Mouse (Mus musculus) adrenal gland, adult 18-20 months (tissue): ENCODE measurements around the gene Bri3. TPM values are rescaled to one million over a fixed set of nuclear protein-coding genes. Genes with fewer than 3 reads are reported as not detected.
A peak's percentile ranks its signal among the peaks of the same experiment; 100 is the strongest.

Source experiments
- DNase-seq, 2 experiments: peaks; one replicate each; pipeline ENCODE4 v3.0.0; 2021 to 2022; ENCODE audit warnings: low spot score in 2 of 2
- long read RNA-seq, 2 experiments: library from polyadenylated mRNA; stranded (forward); transcript quantifications; one replicate each; pipeline ENCODE4 v2.0.0; 2021
- total RNA-seq, 2 experiments: library from RNA; stranded (reverse); gene quantifications; 1 replicate in 1 of 2; 2 replicates in 1 of 2; pipeline ENCODE4 v1.2.3; 2021

Gene Bri3
- total RNA-seq = 100 to 1,000 TPM; 136 to 144 TPM
- long read RNA-seq, experiment 1, transcript Bri3-201 (3 exons, 955 nt) = major isoform, 5 of 9 reads
- long read RNA-seq, experiment 1, partial matches to known transcripts = 0 of 9 reads
- long read RNA-seq, experiment 1, other reads (novel, unspliced or antisense) = 4 of 9 reads
- long read RNA-seq, experiment 2, transcript Bri3-201 (3 exons, 955 nt) = major isoform, 42 of 50 reads
- long read RNA-seq, experiment 2, partial matches to known transcripts = 1 of 50 reads
- long read RNA-seq, experiment 2, other reads (novel, unspliced or antisense) = 7 of 50 reads

DNA sequence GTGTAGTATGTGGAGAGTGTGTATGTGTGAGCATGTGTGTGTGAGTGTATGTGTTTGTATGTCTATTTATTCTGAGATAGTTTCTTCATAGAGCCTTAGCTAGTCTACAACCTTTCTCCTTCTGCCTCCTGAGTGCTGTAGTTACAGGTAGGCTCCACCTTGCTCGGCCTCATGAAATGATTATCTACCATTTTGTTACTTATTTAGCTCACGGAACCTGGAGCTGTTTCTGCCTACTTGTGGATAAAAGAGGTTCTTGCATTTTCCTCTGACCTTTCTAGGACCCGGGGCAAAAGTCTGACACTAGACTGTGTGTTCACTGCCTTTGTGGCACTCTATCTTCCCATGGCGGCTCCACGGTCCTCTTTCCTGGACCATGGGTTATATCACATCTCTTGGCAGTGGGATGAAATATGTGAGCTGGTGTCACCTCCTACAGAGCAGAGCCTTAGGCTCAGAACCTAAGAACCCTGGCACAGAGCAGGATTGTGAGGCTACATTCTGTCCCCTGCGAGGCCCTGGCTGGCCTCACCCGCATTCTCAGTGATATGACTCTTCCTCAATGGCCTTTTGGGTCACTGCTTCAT, at the start of gene Bri3:
Gene Bri3, plus strand, starts transcription at position 537 of the 587 bp plus-strand sequence.
- no peak for DNase-seq

DNA sequence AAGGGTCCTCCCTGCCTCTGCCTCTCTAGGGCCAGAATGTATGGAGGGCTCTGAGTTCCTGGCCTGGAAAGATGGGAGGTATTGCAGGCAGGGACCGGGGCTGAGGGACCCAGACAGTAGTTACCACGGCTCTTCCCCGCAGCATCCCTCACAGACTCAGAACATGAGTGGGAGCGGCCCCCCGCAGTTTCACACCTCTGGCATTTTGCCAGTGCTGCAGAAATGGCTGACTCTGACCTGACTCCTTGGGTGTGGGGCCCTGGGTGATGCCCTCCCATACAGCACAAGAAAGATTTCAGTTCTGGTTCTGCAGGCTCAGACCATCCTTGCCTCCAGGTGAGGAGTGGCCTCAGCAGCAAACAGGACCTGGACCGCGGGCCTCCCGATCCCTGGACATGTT, 48.7 kb upstream of the Bri3 start:
- no peak for DNase-seq

DNA sequence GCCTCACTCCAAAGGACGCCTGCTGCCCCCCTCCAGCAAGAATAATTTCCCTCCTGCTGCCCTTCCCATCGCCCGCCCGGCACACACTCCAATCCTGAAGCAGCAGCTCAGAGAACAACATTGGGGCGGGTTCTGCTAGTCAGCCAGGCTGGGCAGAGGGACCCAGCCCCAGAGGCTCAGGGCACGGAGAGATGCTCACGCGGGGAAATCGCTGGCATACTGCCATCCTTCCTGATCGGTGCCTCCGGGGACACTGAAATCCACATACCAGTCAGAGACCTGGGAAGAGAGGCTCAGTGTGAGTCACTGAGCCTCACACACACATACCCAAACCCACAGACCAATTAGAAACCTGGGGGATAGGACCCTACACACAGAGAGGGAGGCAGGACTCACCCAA, 43.6 kb upstream of the Bri3 start:
- DNase-seq = no peak

DNA sequence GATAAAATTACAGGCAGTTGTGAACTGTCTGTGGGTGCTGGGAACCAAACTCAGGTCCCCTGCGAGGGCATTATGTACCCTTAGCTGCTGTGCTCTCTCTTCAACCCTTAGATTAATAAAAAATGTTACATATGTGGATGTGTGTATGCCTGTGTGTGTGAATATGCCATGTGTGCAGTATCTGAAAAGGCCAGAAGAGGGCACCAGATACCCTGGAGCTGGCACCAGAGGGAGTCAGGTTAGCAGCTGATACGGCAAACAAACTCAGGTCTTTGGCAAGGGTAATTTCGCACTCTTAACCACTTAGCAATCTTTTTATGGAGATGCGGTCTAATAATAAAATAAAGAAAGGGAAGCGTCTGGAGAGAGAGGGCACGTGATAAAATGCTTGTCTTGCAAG, 41.8 kb upstream of the Bri3 start:
- DNase-seq = no peak

DNA sequence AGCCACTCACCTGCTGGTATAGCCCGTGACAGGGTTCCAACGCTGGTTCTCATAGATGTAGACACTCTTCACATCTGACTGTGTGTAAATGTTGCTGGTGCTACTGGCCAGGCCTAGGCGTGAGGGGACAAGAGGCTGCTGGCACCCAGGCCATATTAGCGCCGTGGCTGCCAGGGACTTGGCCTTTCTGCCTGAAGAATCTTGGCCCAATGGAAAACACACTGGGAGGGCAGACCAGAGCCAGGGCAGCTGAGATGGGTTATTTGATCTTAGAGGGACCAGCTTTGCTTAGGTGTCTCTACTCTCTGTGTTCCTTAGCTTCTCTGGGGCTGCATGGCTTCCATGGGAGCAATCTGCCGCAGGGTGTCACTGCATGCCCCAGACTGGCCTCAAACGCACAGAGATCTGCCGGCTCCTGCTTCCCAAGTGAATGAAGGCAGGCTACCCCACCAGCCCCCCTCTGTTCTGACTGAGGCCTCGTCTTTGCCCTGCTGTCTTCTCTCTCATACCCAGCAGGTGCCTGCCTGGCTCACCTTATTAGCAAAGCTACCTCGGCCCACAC, 40.8 kb upstream of the Bri3 start:
- DNase-seq = no peak

DNA sequence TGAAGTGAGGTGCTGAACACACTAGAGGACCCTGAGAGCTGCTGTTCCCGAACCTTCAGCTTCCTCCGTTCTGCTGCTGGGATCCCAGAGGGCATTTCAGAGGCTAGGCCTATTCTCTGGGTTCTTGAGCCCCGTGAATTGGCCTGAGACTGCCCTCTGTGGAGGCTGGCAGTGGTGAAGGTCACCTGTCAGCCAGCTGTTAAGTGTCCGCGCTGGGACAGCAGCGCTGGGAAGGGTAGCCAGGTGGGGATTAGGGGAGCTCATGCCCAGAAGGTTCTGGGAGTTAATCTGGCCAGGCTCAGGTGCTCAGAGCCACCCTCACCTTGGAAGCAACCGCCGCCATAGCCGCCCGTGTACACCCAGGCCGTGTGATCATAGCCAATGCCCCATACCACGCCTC, 39.9 kb upstream of the Bri3 start:
- no peak for DNase-seq

DNA sequence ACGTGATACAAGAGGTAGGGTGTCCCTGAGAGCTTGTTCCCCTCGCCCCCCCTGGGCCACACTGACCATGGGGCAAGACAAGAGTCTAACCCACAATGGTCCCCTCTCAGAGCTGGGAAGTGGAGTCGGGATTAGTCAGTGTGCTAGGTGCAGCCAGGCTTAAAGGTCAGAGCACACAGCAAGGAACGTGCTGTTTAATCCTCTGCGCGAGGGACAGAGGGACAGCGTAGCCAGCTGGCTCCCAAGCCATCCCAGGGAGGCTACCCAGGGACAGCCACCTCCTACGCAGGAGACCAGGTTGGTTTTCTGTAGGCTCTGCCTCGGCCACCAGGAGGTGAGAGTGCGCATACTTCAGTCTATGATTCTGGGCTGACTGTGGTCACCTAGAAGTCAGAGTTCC, 39.3 kb upstream of the Bri3 start:
- no peak for DNase-seq

DNA sequence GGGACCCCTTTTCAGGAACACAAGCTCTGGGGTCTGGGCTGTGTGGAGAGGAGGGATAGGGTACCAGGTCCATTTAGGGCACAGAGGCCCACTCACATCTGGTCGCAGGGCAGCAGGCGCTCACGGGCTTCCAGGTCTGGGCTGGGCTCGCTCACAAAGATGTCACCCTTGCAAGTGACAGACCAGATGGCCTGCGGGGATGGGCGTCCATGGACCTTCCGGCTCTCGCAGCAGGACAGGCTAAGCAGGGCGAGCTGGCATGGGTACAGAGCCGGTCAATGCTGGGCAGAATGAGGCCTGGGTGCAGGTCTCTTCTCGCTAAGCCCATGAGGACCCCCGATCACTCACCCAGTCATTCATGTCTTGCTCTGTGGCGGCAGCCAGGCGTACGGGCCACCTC, 38.2 kb upstream of the Bri3 start:
- DNase-seq = no peak

DNA sequence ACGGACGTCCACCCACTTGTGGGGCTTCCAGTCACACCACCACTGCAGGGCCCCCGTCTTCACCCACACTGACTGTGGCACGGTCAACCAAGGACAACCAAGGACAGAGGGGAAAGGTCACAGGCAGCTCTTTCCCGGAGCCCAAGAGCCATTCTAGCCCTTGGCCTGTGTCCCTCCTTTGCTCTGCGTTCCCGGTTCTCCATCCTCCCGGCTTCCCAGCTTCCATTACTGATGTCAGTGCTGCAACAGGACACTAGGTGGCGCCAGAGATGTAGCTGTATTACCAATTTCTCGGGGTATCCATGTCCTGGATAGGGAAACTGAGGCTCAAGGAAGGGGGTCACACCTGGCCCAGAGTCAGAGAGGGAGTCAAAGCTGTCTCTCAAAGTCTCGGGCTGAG, 36.8 kb upstream of the Bri3 start:
- peak; percentile 51 to 54 for DNase-seq

DNA sequence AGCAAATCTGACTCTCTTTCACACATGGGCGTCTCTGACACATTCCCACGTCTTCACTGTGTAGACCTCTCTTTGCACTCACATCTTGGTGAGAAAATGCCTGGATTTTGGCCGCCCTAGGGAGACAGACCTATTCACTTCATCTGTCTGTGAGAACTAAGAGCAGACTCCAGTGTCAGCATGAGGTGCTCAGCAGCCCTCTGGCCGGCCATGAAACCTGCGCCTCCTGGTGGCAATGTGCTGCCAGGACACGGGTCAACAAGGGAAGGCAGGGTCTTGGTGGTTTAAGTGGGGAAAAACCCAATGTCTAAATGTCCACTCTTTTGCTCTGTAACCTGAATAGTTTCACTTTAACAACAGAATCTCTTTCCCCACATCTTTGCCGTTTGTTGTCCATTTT, 29.8 kb upstream of the Bri3 start:
- DNase-seq = peak; percentile 61 to 69

DNA sequence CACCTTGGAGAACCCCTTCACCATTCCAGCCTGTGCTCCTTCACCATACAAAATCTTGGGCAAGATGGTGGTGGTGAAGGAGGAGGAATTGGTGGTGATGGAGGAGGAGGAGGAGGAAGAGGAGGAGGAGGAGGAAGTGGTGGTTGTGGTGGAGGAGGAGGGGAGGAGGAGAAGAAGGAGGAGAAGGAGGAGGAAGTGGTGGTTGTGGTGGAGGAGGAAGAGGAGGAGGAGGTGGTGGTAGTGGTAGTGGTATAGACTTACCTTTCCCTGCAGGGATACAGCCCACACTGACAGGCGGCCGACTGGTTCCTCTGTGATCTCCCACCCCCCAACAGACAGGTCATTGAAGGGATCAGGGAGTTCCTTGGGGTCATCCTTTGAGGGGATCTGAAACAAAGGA, 28.2 kb upstream of the Bri3 start:
- DNase-seq = no peak

DNA sequence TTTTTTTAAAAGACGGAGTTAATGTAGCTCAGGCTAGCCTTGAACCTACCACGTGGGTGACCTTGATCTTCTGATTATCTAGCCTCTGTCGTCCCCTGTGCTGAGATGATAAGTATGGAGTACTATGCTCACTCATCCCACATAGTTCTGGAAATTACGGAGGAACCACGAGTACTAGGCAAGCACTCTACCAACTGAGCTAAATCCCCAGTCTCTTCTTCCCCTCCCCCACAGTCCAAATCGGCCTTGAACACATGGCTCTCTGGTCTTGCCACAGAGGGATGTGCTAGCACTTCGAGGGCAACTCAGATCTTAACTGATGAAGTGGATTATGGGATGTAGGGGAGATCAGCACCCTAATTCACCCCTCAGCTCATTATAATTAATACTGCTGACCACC, 26.2 kb upstream of the Bri3 start:
- DNase-seq = no peak

DNA sequence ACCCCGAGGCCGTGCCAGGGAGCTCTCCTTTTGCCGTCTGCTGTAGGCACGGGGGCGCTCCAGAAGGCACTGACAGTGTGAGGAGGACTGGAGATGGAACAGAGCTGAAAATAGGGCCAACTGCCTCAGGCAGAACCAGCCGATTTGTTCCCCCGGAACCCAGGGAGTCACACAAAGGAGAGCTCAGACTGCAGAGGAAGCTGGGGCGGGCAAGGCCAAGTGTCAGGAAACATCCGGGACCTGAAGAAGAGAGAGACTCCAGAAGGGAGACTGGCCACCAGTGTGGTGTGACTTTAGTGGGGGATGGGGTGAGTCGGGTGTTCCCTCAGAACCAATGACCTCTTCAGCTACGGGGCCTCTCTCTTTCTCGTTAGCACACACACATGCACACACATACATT, 24.9 kb upstream of the Bri3 start:
- DNase-seq = no peak

DNA sequence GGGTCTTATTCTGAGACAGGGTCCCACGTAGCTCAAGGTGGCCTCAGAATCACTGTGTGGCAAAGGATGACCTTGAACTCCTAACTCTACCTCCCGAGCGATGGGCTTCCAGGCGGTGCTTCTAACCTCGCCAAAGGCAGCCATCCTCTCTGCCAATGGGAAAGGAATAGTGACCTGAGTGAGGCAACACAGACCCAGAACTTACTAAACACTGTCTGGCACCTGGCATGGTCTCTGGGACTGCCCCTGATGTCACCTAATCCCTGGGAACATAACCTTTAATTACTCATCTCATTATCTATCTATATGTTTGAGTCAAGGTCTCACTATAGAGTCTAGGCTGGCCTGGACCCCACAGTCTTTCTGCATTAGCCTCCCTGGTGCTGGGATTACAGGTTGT, 24.3 kb upstream of the Bri3 start:
- no peak for DNase-seq

DNA sequence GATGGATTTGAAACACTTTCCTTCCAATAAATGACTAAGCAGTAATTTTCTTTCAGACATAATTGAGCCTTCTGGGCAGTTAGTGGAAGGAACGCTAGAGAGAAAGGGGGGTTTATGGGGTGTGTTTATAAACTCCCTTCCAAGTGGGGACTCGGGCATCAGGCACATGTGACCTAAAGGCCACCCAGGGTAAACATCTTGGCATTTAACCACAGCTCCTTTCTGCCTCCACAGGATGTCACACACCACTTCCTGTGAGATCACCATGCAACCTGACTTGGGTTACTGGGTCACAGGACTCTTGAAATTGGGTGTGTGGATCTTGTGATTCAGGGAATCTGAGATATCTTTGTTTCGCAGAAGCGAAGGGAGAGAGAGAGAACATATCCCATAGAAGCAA, 22.9 kb upstream of the Bri3 start:
- no peak for DNase-seq

DNA sequence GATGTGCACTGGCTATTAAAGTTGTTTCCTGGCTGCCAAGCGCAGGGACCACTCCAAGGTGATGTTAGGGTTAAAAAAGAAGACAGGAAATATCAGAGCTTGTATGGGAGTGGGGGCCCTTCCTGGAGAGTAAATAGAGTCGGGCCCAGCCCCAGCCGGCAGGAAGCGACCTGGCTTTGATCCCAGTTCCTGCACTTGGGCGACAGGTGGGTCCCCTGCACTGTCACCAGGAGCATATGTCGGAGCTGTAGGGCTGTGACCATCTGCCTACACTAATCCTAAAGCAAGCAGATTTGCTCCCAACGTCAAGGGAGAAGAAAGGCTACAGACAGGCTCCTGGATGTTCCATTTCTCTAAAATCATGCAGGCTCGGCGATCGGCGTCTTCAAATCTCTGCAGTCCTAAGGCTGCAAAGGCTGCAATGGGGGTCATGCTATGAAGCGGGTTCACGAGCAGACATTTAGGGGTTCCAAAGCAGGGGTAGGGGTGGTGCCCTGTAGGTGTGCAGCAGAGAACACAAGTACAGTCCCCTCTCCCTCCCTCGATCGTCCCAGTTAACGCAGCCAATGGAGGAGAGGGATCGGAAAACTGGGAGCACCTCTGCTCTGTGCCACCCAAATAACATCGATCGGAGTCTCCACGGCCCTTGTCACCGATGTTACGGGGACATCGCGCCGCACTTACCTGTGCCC, 21.3 kb upstream of the Bri3 start:
- DNase-seq = peak; percentile 35 to 41

DNA sequence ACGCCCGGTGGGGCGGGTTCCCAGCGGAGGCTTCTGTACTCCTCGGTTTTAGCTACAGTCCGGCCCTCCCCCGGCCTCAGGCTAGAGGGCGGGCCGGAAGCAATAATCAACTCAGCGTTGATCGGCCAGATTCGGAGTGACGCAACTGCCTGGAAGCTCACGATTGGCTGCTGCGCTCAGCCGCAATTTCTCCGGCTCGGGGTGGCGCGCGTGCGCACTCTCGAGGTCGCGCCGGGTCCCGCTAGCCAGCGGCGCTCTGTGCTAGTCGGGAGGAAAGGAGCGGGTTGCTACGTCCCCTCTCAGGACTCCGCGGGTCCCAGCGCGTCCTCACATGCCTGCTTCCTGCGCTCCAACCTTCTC, 20.8 kb upstream of the Bri3 start, which contains the start of gene Tecpr1:
Gene Tecpr1, minus strand, starts transcription at position 113 of the 360 bp plus-strand sequence.
- peak; percentile 94 for DNase-seq

DNA sequence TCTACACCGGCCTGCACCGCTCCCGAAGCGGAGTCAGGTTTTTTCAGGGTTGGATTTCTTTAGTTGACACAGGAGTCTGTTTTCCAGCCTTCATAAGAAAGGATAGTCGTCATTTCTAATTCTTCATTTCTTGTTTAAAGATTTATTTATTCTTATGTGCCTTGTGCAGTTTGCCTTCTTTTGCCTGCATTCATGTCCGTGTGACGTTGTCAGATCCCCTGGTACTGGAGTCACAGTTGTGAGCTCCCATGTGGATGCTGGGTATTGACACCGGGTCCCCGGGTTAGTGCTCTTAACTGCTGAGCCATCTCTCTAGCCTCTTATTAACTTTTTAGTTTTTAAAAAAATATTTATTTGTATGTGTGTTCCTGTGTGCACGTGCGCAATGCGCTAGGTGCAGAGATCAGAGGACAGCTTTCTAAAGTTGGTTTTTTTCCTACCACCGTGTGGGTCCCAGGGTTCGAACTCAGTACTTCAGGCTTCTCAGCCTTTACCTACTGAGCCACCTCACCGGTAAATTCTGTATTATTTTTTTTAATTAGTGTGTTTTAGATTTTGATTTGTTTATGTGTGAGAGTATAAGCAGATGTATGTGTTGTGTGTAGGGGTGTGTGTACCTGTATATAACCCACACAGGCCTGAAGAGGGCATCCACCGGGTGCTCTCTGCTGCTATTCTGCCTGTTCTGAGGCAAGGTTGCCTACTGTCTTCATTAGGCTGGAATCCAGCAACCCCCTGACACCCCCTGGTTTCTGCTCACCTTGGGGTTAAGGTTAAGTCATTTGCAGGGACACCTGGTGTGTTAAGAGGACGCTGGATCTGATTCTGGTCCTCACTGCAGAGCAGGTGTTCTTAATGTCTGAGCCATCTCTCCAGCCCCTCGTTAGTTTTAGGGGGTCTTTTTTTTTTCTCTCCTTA, 20.1 kb upstream of the Bri3 start:
- DNase-seq = no peak

DNA sequence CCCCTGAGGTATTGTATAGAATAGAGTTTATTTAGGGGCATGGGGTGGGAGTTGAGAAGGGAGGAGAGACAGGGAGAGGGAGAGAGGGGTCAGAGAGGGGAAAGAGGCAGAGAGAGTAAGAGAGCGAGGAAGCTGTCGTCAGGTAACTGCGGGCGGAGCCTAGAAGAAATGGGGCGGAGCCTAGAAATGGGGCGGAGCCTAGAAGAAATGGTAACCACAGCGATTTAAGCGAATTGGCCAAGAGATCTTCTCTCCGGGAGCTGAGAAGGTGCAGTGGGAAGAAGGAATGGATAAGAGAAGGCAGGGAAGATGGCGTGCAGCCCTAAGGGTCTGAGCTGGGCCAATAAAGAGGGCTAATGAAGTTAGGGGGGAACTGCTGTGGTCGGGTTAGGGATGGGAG, 18.0 kb upstream of the Bri3 start:
- DNase-seq = no peak

DNA sequence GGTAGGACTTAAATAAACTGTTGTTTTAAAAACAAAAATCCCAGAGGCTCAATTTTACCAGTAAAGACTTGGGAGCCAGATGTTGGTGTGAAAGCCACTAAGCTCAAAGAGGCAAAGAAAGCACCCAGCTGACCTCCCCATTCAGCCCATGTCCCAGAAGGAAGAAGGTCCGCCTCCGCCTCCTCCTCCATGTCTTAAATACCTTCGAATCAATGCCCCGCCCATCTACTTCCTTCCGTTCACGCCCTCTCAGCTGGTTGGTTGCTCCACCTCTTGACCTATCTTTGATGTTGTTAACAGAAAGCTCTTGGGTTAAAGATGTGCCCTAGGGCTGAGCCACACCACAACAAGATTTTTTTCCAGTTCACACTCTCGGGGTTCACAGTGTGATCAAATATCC, 14.0 kb upstream of the Bri3 start:
- DNase-seq = no peak

DNA sequence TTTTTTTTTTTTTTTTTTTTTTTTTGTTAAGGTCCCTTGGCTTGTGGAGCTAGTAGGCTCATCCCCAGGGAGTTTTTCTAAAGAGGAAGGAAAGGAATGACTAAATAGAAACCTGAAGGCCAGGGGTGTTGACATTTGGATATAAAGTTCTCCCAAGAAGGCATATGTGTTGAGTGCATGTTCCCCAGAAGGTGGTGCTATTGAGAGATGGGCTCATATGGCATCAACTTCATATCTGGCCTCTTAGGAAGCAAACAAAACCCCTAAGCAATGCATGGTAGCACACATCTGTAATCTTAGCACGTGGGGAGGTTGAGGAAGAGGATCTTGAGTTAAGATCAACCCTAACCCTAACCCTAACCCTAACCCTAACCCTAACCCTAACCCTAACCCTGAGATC, 12.8 kb upstream of the Bri3 start:
- no peak for DNase-seq
